Mouse (Mus musculus): ENCODE results near the gene Rpl37a. TPM values are rescaled to one million over a fixed set of nuclear protein-coding genes. Genes with fewer than 3 reads are reported as not detected.
A peak's percentile ranks its signal among the peaks of the same experiment; 100 is the strongest.

Gene Rpl37a
- total RNA-seq, 2 experiments from 2014 or later, result 932 to 993 TPM

GRCm38 (mm10) chr1:72736397-72737125 is 25.5 kb downstream of the Rpl37a start:
- DNase-seq (ENCODE audit: low spot score in 2 of 2), result no peak

- peak; percentile 26 to 29 for DNase-seq (ENCODE audit: low spot score in 2 of 2)
Observed at GRCm38 (mm10) chr1:72738946-72739680, 28.0 kb downstream of the Rpl37a start.

- DNase-seq (ENCODE audit: low spot score in 2 of 2), result no peak
Observed at GRCm38 (mm10) chr1:72739681-72740063, 28.6 kb downstream of the Rpl37a start.

GRCm38 (mm10) chr1:72741406-72741805 is 30.3 kb downstream of the Rpl37a start:
- DNase-seq (ENCODE audit: low spot score in 2 of 2), result no peak

GRCm38 (mm10) chr1:72744816-72745506 is 33.9 kb downstream of the Rpl37a start:
- DNase-seq (ENCODE audit: low spot score in 2 of 2), result no peak

GRCm38 (mm10) chr1:72746382-72746781 is 35.3 kb downstream of the Rpl37a start:
- no peak for DNase-seq (ENCODE audit: low spot score in 2 of 2)

GRCm38 (mm10) chr1:72751371-72751781 is 40.3 kb downstream of the Rpl37a start:
- DNase-seq (ENCODE audit: low spot score in 2 of 2), result no peak

GRCm38 (mm10) chr1:72753211-72753610 is 42.1 kb downstream of the Rpl37a start:
- peak in 1 of 2 experiments; percentile 14 for DNase-seq (ENCODE audit: low spot score in 2 of 2)

GRCm38 (mm10) chr1:72755227-72755626 is 44.1 kb downstream of the Rpl37a start:
- no peak for DNase-seq (ENCODE audit: low spot score in 2 of 2)

GRCm38 (mm10) chr1:72755801-72756200 is 44.7 kb downstream of the Rpl37a start:
- no peak for DNase-seq (ENCODE audit: low spot score in 2 of 2)

- DNase-seq (ENCODE audit: low spot score in 2 of 2), result no peak
Observed at GRCm38 (mm10) chr1:72759758-72760157, 48.7 kb downstream of the Rpl37a start.

Other genes starting within 250 kb of the Rpl37a start
- under 1 TPM; 0.38 to 0.50 TPM for gene March4, start 174.4 kb upstream of the Rpl37a start, total RNA-seq (2021)
- 10 to 100 TPM; 33.7 to 42.6 TPM for gene Smarcal1, start 128.0 kb upstream of the Rpl37a start, total RNA-seq (2021)
- not detected for gene Ankar, start 10.7 kb upstream of the Rpl37a start, total RNA-seq (2021)
- 1 to 10 TPM; 1.2 to 4.1 TPM for gene Igfbp2, start 113.2 kb downstream of the Rpl37a start, total RNA-seq (2021)
- gene Igfbp5, start 163.6 kb downstream of the Rpl37a start, total RNA-seq (2021), result 100 to 1,000 TPM in 1 of 2 experiments, 10 to 100 TPM in 1; 99.0 to 159 TPM